Mouse (Mus musculus) Muller cell, postnatal 12 days (primary cell): ENCODE data around the gene Dmbx1.

Experiments
- DNase-seq: peaks from one replicate; pipeline ENCODE4 v3.0.0-alpha.2; 2015; ENCODE audit errors: inconsistent ontology term

Gene Dmbx1

GRCm38 (mm10) chr4:115886875-115887274 is 52.9 kb downstream of the Dmbx1 start:
- DNase-seq: no peak

- DNase-seq: no peak
These were observed 53.9 kb downstream of the Dmbx1 start for GRCm38 (mm10) chr4:115885846-115886245.

DNA sequence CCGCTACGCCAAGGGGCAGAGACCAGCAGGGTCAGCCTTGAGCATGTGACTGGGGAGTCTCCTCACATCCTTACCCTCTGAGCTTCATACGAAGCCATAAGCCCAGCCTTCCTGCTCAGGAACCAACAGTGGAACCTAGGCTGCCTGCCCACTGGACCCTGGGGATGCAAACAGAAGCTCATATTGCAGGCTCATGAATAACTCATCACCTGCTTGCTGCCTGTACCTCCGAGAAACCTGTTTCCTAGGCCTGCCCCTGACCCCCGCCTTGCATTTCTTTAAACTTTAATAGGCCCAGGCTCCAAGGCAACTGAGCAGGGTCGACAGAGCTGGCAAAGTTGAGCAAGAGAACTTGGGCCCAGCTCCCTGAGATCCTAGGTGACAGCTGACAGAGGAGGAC is 55.7 kb downstream of the Dmbx1 start, which contains the start of gene Kncn:
TSS of gene Kncn (plus strand) at position 379 of the 400 bp plus-strand sequence.
- no peak for DNase-seq

GRCm38 (mm10) chr4:115882195-115882594 is 57.5 kb downstream of the Dmbx1 start:
- DNase-seq: no peak

DNA sequence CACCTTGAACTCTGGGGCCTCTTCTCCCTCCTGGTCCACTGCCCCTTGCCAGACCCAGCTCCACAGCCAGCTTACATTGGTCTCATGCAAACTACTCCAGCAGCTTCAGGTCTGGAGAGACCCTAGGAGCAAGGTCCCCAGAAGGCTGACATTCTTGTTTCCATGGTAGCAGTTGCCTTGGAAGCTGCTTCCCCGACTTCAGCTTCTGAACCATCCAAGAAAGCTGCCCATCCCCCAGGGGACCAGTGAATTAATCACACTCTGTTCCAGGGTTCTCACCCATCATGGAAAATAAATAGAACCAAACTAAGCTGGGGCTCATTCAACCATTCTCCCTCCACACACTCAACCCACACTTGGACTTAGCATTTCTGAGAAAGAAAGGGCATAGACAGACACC is 58.5 kb downstream of the Dmbx1 start:
- DNase-seq: no peak

DNA sequence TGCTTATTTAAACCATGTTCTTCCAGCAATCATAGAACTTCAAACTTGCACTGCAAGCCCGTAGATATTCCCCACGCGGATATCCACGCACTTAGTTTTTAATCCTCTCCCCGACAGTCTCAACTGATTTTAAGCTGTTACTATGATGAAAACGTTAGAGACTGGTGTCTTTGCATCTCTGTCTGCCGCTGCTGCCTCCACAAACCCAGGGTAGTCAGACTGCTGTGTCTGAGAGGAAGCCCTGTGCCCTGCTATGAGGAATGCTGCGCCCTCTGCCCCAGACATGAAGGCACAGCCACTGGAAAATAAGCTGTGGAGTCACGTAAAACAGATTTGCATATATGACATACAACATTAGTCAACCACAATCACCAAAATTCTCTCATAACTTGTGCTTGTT is 60.9 kb downstream of the Dmbx1 start:
- no peak for DNase-seq

GRCm38 (mm10) chr4:115878216-115878678 is 61.5 kb downstream of the Dmbx1 start:
- DNase-seq: no peak

GRCm38 (mm10) chr4:115873231-115873630 is 66.5 kb downstream of the Dmbx1 start:
- no peak for DNase-seq

GRCm38 (mm10) chr4:115869512-115870210 is 70.1 kb downstream of the Dmbx1 start:
- DNase-seq: peak; percentile 4
